Mouse (Mus musculus): ENCODE measurements around the gene Tle2. TPM values are rescaled to one million over a fixed set of nuclear protein-coding genes. Genes with fewer than 3 reads are reported as not detected.

Tle2 gene
- total and polyA plus RNA-seq, 3 experiments: 0.19 to 2.4 TPM; not detected in 1

DNA sequence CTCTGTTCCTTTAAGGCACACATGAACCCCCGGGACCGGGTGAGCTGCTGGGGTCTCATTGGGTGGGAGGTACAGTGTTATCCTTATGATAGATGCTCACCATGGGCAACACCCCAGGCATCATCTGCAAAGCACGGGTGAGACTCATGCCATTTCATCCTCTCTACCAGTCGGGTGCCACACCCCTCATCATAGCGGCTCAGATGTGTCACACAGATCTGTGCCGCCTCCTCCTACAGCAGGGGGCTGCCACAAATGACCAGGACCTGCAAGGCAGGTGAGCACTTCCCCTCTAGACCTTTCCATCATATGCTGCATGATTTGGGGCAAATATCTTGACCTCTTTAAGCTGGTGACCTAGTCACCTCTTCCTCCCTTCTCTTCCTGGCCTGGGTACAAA is 63.7 kb downstream of the Tle2 start:
- Histone ChIP-seq H3K36me3 (ENCODE audit: control insufficient read depth in 1 of 2, insufficient read depth in 2 of 2, low read length in 2 of 2) (peaks cover 0 to 6% of the 10 kb centered on the region in 2 experiments; a peak in 2 of 4 replicates), H3K79me2 (ENCODE audit: control insufficient read depth, insufficient read depth, low read length, poor library complexity) (no peaks in the 10 kb centered on the region), H3K4me3 (ENCODE audit: control insufficient read depth in 1 of 2, insufficient read depth in 1 of 2, low read depth in 2 of 2, low read length in 2 of 2) (no peak overlapping the region), H3K27ac (ENCODE audit: control insufficient read depth, low read depth, low read length) (no peak overlapping the region), H3K4me1 (ENCODE audit: control insufficient read depth in 1 of 2, insufficient read depth in 2 of 2, low read length in 2 of 2) (peaks cover 2 to 14% of the 10 kb centered on the region in 2 experiments; a peak in 3 of 4 replicates), H3K9ac (ENCODE audit: control insufficient read depth, low read depth, low read length, poor library complexity, severe bottlenecking) (no peak overlapping the region), H3K9me3 (replicated peaks; ENCODE audit: insufficient read depth, low read length) (no peaks in the 10 kb centered on the region), H3K27me3 (ENCODE audit: control insufficient read depth in 1 of 2, insufficient read depth in 2 of 2, low read length in 2 of 2) (no peaks in the 10 kb centered on the region)
- no peak for DNase-seq (ENCODE audit: low read depth, low spot score)
- TF ChIP-seq ZNF384 (IDR thresholded peaks at IDR 0.05; ENCODE audit: low read depth, low read length) (no peak), MXI1 (IDR thresholded peaks at IDR 0.05; ENCODE audit: low read depth, low read length) (no peak), SIN3A (IDR thresholded peaks at IDR 0.05; ENCODE audit: low read length) (no peak), E2F4 (IDR thresholded peaks at IDR 0.05; ENCODE audit: borderline replicate concordance, low read depth, low read length) (no peak), BHLHE40 (IDR thresholded peaks at IDR 0.05; ENCODE audit: borderline replicate concordance, low read depth, low read length) (no peak), MYB (IDR thresholded peaks at IDR 0.05; ENCODE audit: low read depth, low read length) (no peak), GABPA (IDR thresholded peaks at IDR 0.05; ENCODE audit: low read depth, low read length) (no peak), ZC3H11A (IDR thresholded peaks at IDR 0.05; ENCODE audit: low read depth, low read length) (no peak), EP300 (IDR thresholded peaks at IDR 0.05; ENCODE audit: low read depth in 1 of 2, low read length in 2 of 2) (no peak)

Other genes with a start within 250 kb of the Tle2 start
- 0.13 TPM in 1 of 2 replicates, not detected in the other for gene Tbxa2r, start 245.8 kb upstream of the Tle2 start, total RNA-seq (2012; rRNA removed)
- gene Tbxa2r, start 245.8 kb upstream of the Tle2 start, polyA plus RNA-seq (2012; ENCODE audit: insufficient read depth in 1 of 2, insufficient read length in 2 of 2, low read depth in 1 of 2, low replicate concordance in 2 of 2, missing spikeins in 1 of 2): under 1 TPM in 1 of 2 experiments, not detected in 1; 0.31 TPM
- not detected in 2 replicates for gene Gipc3, start 231.3 kb upstream of the Tle2 start, total RNA-seq (2012; rRNA removed)
- not detected for gene Gipc3, start 231.3 kb upstream of the Tle2 start, polyA plus RNA-seq (2012; ENCODE audit: insufficient read depth in 1 of 2, insufficient read length in 2 of 2, low read depth in 1 of 2, low replicate concordance in 2 of 2, missing spikeins in 1 of 2)
- gene Hmg20b, start 224.1 kb upstream of the Tle2 start, total RNA-seq (2012; rRNA removed): 22.8 and 27.0 TPM in 2 replicates
- gene Hmg20b, start 224.1 kb upstream of the Tle2 start, polyA plus RNA-seq (2012; ENCODE audit: insufficient read depth in 1 of 2, insufficient read length in 2 of 2, low read depth in 1 of 2, low replicate concordance in 2 of 2, missing spikeins in 1 of 2): 10 to 100 TPM in 1 of 2 experiments, not detected in 1; 92.7 TPM
- 17.9 and 29.0 TPM in 2 replicates for gene Mfsd12, start 217.1 kb upstream of the Tle2 start, total RNA-seq (2012; rRNA removed)
- 10 to 100 TPM in 1 of 2 experiments, not detected in 1; 22.5 TPM for gene Mfsd12, start 217.1 kb upstream of the Tle2 start, polyA plus RNA-seq (2012; ENCODE audit: insufficient read depth in 1 of 2, insufficient read length in 2 of 2, low read depth in 1 of 2, low replicate concordance in 2 of 2, missing spikeins in 1 of 2)
- 6.7 and 12.1 TPM in 2 replicates for gene 4930404N11Rik, start 208.7 kb upstream of the Tle2 start, total RNA-seq (2012; rRNA removed)
- gene 4930404N11Rik, start 208.7 kb upstream of the Tle2 start, polyA plus RNA-seq (2012; ENCODE audit: insufficient read depth in 1 of 2, insufficient read length in 2 of 2, low read depth in 1 of 2, low replicate concordance in 2 of 2, missing spikeins in 1 of 2): 1 to 10 TPM in 1 of 2 experiments, not detected in 1; 3.1 TPM
- 20.7 and 24.7 TPM in 2 replicates for gene Fzr1, start 196.0 kb upstream of the Tle2 start, total RNA-seq (2012; rRNA removed)
- 100 to 1,000 TPM in 1 of 2 experiments, not detected in 1; 115 TPM for gene Fzr1, start 196.0 kb upstream of the Tle2 start, polyA plus RNA-seq (2012; ENCODE audit: insufficient read depth in 1 of 2, insufficient read length in 2 of 2, low read depth in 1 of 2, low replicate concordance in 2 of 2, missing spikeins in 1 of 2)
- 153 and 157 TPM in 2 replicates for gene Dohh, start 190.1 kb upstream of the Tle2 start, total RNA-seq (2012; rRNA removed)
- gene Dohh, start 190.1 kb upstream of the Tle2 start, polyA plus RNA-seq (2012; ENCODE audit: insufficient read depth in 1 of 2, insufficient read length in 2 of 2, low read depth in 1 of 2, low replicate concordance in 2 of 2, missing spikeins in 1 of 2): 100 to 1,000 TPM in 1 of 2 experiments, not detected in 1; 145 TPM
- gene Gm48551, start 190.1 kb upstream of the Tle2 start, total RNA-seq (2012; rRNA removed): 0.46 and 0.62 TPM in 2 replicates
- 1 to 10 TPM in 1 of 2 experiments, not detected in 1; 2.6 TPM for gene Gm48551, start 190.1 kb upstream of the Tle2 start, polyA plus RNA-seq (2012; ENCODE audit: insufficient read depth in 1 of 2, insufficient read length in 2 of 2, low read depth in 1 of 2, low replicate concordance in 2 of 2, missing spikeins in 1 of 2)
- 0.49 and 0.89 TPM in 2 replicates for gene Gm48552, start 185.6 kb upstream of the Tle2 start, total RNA-seq (2012; rRNA removed)
- gene Gm48552, start 185.6 kb upstream of the Tle2 start, polyA plus RNA-seq (2012; ENCODE audit: insufficient read depth in 1 of 2, insufficient read length in 2 of 2, low read depth in 1 of 2, low replicate concordance in 2 of 2, missing spikeins in 1 of 2): 1 to 10 TPM in 1 of 2 experiments, not detected in 1; 1.2 TPM
- gene Smim24, start 181.5 kb upstream of the Tle2 start, total RNA-seq (2012; rRNA removed): 6.5 and 6.7 TPM in 2 replicates
- gene Smim24, start 181.5 kb upstream of the Tle2 start, polyA plus RNA-seq (2012; ENCODE audit: insufficient read depth in 1 of 2, insufficient read length in 2 of 2, low read depth in 1 of 2, low replicate concordance in 2 of 2, missing spikeins in 1 of 2): 10 to 100 TPM in 1 of 2 experiments, not detected in 1; 29.5 TPM
- gene Nfic, start 118.9 kb upstream of the Tle2 start, total RNA-seq (2012; rRNA removed): 2.0 and 3.6 TPM in 2 replicates
- 1 to 10 TPM in 1 of 2 experiments, not detected in 1; 9.7 TPM for gene Nfic, start 118.9 kb upstream of the Tle2 start, polyA plus RNA-seq (2012; ENCODE audit: insufficient read depth in 1 of 2, insufficient read length in 2 of 2, low read depth in 1 of 2, low replicate concordance in 2 of 2, missing spikeins in 1 of 2)
- 0.03 and 0.08 TPM in 2 replicates for gene Celf5, start 91.9 kb upstream of the Tle2 start, total RNA-seq (2012; rRNA removed)
- gene Celf5, start 91.9 kb upstream of the Tle2 start, polyA plus RNA-seq (2012; ENCODE audit: insufficient read depth in 1 of 2, insufficient read length in 2 of 2, low read depth in 1 of 2, low replicate concordance in 2 of 2, missing spikeins in 1 of 2): under 1 TPM in 1 of 2 experiments, not detected in 1; 0.38 TPM
- gene Ncln, start 78.2 kb upstream of the Tle2 start, total RNA-seq (2012; rRNA removed): 120 and 136 TPM in 2 replicates
- gene Ncln, start 78.2 kb upstream of the Tle2 start, polyA plus RNA-seq (2012; ENCODE audit: insufficient read depth in 1 of 2, insufficient read length in 2 of 2, low read depth in 1 of 2, low replicate concordance in 2 of 2, missing spikeins in 1 of 2): 100 to 1,000 TPM; 215 to 276 TPM
- gene S1pr4, start 74.4 kb upstream of the Tle2 start, total RNA-seq (2012; rRNA removed): 1.7 and 2.1 TPM in 2 replicates
- gene S1pr4, start 74.4 kb upstream of the Tle2 start, polyA plus RNA-seq (2012; ENCODE audit: insufficient read depth in 1 of 2, insufficient read length in 2 of 2, low read depth in 1 of 2, low replicate concordance in 2 of 2, missing spikeins in 1 of 2): 1 to 10 TPM in 1 of 2 experiments, not detected in 1; 1.6 TPM
- gene Gna15, start 50.3 kb upstream of the Tle2 start, total RNA-seq (2012; rRNA removed): 28.2 and 33.0 TPM in 2 replicates
- gene Gna15, start 50.3 kb upstream of the Tle2 start, polyA plus RNA-seq (2012; ENCODE audit: insufficient read depth in 1 of 2, insufficient read length in 2 of 2, low read depth in 1 of 2, low replicate concordance in 2 of 2, missing spikeins in 1 of 2): 100 to 1,000 TPM in 1 of 2 experiments, 10 to 100 TPM in 1; 23.0 to 142 TPM
- 12.2 and 14.1 TPM in 2 replicates for gene Gna11, start 29.4 kb upstream of the Tle2 start, total RNA-seq (2012; rRNA removed)
- gene Gna11, start 29.4 kb upstream of the Tle2 start, polyA plus RNA-seq (2012; ENCODE audit: insufficient read depth in 1 of 2, insufficient read length in 2 of 2, low read depth in 1 of 2, low replicate concordance in 2 of 2, missing spikeins in 1 of 2): 10 to 100 TPM in 1 of 2 experiments, not detected in 1; 18.4 TPM
- 170 and 197 TPM in 2 replicates for gene Aes, start 15.1 kb upstream of the Tle2 start, total RNA-seq (2012; rRNA removed)
- 100 to 1,000 TPM in 1 of 2 experiments, not detected in 1; 355 TPM for gene Aes, start 15.1 kb upstream of the Tle2 start, polyA plus RNA-seq (2012; ENCODE audit: insufficient read depth in 1 of 2, insufficient read length in 2 of 2, low read depth in 1 of 2, low replicate concordance in 2 of 2, missing spikeins in 1 of 2)
- gene Tle6, start 26.5 kb downstream of the Tle2 start, total RNA-seq (2012; rRNA removed): 16.9 and 17.3 TPM in 2 replicates
- 10 to 100 TPM in 1 of 2 experiments, not detected in 1; 31.9 TPM for gene Tle6, start 26.5 kb downstream of the Tle2 start, polyA plus RNA-seq (2012; ENCODE audit: insufficient read depth in 1 of 2, insufficient read length in 2 of 2, low read depth in 1 of 2, low replicate concordance in 2 of 2, missing spikeins in 1 of 2)
- gene BC025920, start 31.7 kb downstream of the Tle2 start, total RNA-seq (2012; rRNA removed): 0.98 and 1.1 TPM in 2 replicates
- 1 to 10 TPM in 1 of 2 experiments, not detected in 1; 1.7 TPM for gene BC025920, start 31.7 kb downstream of the Tle2 start, polyA plus RNA-seq (2012; ENCODE audit: insufficient read depth in 1 of 2, insufficient read length in 2 of 2, low read depth in 1 of 2, low replicate concordance in 2 of 2, missing spikeins in 1 of 2)
- gene Sirt6, start 53.2 kb downstream of the Tle2 start, total RNA-seq (2012; rRNA removed): 8.2 and 10.5 TPM in 2 replicates
- 10 to 100 TPM in 1 of 2 experiments, not detected in 1; 38.2 TPM for gene Sirt6, start 53.2 kb downstream of the Tle2 start, polyA plus RNA-seq (2012; ENCODE audit: insufficient read depth in 1 of 2, insufficient read length in 2 of 2, low read depth in 1 of 2, low replicate concordance in 2 of 2, missing spikeins in 1 of 2)
- gene Ankrd24, start 54.0 kb downstream of the Tle2 start, total RNA-seq (2012; rRNA removed): 3.2 and 4.5 TPM in 2 replicates
- gene Ankrd24, start 54.0 kb downstream of the Tle2 start, polyA plus RNA-seq (2012; ENCODE audit: insufficient read depth in 1 of 2, insufficient read length in 2 of 2, low read depth in 1 of 2, low replicate concordance in 2 of 2, missing spikeins in 1 of 2): 10 to 100 TPM in 1 of 2 experiments, not detected in 1; 14.6 TPM
- 3.5 and 3.9 TPM in 2 replicates for gene Gm10778, start 74.5 kb downstream of the Tle2 start, total RNA-seq (2012; rRNA removed)
- 1 to 10 TPM in 1 of 2 experiments, not detected in 1; 2.0 TPM for gene Gm10778, start 74.5 kb downstream of the Tle2 start, polyA plus RNA-seq (2012; ENCODE audit: insufficient read depth in 1 of 2, insufficient read length in 2 of 2, low read depth in 1 of 2, low replicate concordance in 2 of 2, missing spikeins in 1 of 2)
- 4.2 and 4.9 TPM in 2 replicates for gene Zfp433, start 130.3 kb downstream of the Tle2 start, total RNA-seq (2012; rRNA removed)
- 1 to 10 TPM in 1 of 2 experiments, not detected in 1; 3.0 TPM for gene Zfp433, start 130.3 kb downstream of the Tle2 start, polyA plus RNA-seq (2012; ENCODE audit: insufficient read depth in 1 of 2, insufficient read length in 2 of 2, low read depth in 1 of 2, low replicate concordance in 2 of 2, missing spikeins in 1 of 2)
- gene Gm3055, start 196.6 kb downstream of the Tle2 start, total RNA-seq (2012; rRNA removed): not detected in 2 replicates
- gene Gm3055, start 196.6 kb downstream of the Tle2 start, polyA plus RNA-seq (2012; ENCODE audit: insufficient read depth in 1 of 2, insufficient read length in 2 of 2, low read depth in 1 of 2, low replicate concordance in 2 of 2, missing spikeins in 1 of 2): not detected
- 1.2 and 1.3 TPM in 2 replicates for gene Gm4767, start 237.6 kb downstream of the Tle2 start, total RNA-seq (2012; rRNA removed)
- gene Gm4767, start 237.6 kb downstream of the Tle2 start, polyA plus RNA-seq (2012; ENCODE audit: insufficient read depth in 1 of 2, insufficient read length in 2 of 2, low read depth in 1 of 2, low replicate concordance in 2 of 2, missing spikeins in 1 of 2): under 1 TPM in 1 of 2 experiments, not detected in 1; 0.24 TPM

Measured in MEL (cell line).